Mouse (Mus musculus) stomach, embryonic 16.5 days (tissue): ENCODE results near the gene Dpp8. TPM values are rescaled to one million over a fixed set of nuclear protein-coding genes. Genes with fewer than 3 reads are reported as not detected.
"Not testable (repeated sequence)": the region's sequence is repeated elsewhere in the genome, so short reads cannot be mapped to it uniquely, and the experiment has no call there.

ENCODE experiments used
- ATAC-seq: fragments of 200-750 bp; cut with Nextera tagmentation; 2 replicates; pipeline ENCODE4 v1.8.0; 2017; ENCODE audit warnings: moderate number of reproducible peaks, moderate TSS enrichment; ENCODE audit not compliant: insufficient read depth, low FRiP score
- H3K27ac ChIP-seq: fragments of 300-500 bp; sonication (generic); 2 replicates; pipeline ENCODE4 v1.5.1; 2014; ENCODE audit warnings: low read length
- H3K27me3 ChIP-seq: fragments of 300-500 bp; sonication (generic); 2 replicates; pipeline ENCODE4 v1.6.1; 2014; ENCODE audit warnings: low read length, control low read depth, mixed read lengths; ENCODE audit not compliant: control insufficient read depth, insufficient read depth
- H3K36me3 ChIP-seq: fragments of 300-500 bp; sonication (generic); 2 replicates; pipeline ENCODE4 v1.6.1; 2014; ENCODE audit warnings: low read length; ENCODE audit not compliant: control insufficient read depth, insufficient read depth
- H3K4me1 ChIP-seq: fragments of 300-500 bp; sonication (generic); 2 replicates; pipeline ENCODE4 v1.6.1; 2014; ENCODE audit warnings: low read length, control low read depth, mixed read lengths; ENCODE audit not compliant: control insufficient read depth, insufficient read depth
- H3K4me2 ChIP-seq: fragments of 300-500 bp; sonication (generic); 2 replicates; pipeline ENCODE4 v1.6.1; 2014; ENCODE audit warnings: low read depth, low read length, mixed read lengths
- H3K4me3 ChIP-seq: fragments of 300-500 bp; sonication (generic); replicated peaks from 2 replicates; pipeline ENCODE4 v1.5.1; 2014; ENCODE audit warnings: mild to moderate bottlenecking, low read length
- H3K9ac ChIP-seq: fragments of 300-500 bp; sonication (generic); 2 replicates; pipeline ENCODE4 v1.6.1; 2014; ENCODE audit warnings: low read length
- H3K9me3 ChIP-seq: fragments of 300-500 bp; sonication (generic); replicated peaks from 2 replicates; pipeline ENCODE4 v1.6.1; 2016; ENCODE audit warnings: low read length, control low read depth; ENCODE audit not compliant: control insufficient read depth
- WGBS: fragments of 180-500 bp; shearing (Covaris S2); extraction: QIAGEN DNeasy Blood & Tissue Kit; methylation state at CpG from one replicate; pipeline ENCODE4 v1.1.7; 2014; 5-methylcytosine and 5-hydroxymethylcytosine counted together
- polyA plus RNA-seq: library from polyadenylated mRNA; unstranded; fragments of >200 nt; fragmentation: Nextera tagmentation; extraction: Ambion mirVana; gene quantifications from 2 replicates; pipeline ENCODE4 v1.2.1, GENCODE M21; 2015

Gene Dpp8
- polyA plus RNA-seq: 37.0 and 37.5 TPM in 2 replicates

DNA sequence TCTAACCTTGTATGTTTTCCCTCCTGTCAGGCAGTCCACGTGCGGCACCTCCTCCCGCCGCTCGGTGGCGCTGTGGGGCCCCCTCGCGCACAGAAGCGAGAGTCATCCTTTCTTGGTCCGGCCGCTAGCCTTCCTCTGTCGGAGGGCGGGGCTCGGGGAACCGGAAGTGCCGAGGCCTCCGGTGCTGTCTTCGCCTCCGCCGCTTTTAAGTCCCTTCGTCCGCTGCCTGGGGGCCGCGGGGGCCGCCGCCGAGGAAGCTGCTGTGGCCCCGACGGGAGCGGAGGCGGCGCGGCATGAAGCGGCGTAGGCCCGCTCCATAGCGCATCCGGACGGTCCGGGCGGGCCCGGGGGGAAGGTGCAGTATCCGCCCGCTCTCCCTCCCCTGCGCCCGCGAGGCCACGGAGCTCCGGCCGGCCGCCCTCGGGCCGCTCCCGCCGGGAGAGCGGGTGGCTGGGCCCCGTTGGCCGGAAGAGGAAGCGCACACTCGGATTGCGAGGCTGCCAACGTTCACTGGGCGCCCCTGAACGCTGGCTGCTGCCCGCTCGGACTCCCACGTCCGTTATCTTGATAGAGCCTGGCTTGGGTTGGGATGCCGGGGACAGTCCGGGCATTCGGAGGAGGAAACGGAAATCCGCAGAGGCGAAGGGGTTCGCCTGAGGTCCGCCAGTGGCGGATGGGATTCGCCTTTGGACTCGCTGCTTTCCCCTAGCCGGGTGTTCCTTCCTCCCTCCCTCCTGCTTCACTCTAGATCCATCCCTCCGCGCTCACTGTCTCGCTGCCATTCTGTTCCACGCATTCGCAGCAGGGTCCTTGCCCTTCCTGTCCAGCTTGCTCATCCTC lies at the start of gene Dpp8:
TSS of gene Dpp8 (plus strand) at position 146 of the 840 bp plus-strand sequence.
- Histone ChIP-seq H3K9ac (peak within 1 kb of the TSS; percentile 99), H3K27me3 (no peaks in the 10 kb centered on the region)
- ATAC-seq: peak; percentile 90

DNA sequence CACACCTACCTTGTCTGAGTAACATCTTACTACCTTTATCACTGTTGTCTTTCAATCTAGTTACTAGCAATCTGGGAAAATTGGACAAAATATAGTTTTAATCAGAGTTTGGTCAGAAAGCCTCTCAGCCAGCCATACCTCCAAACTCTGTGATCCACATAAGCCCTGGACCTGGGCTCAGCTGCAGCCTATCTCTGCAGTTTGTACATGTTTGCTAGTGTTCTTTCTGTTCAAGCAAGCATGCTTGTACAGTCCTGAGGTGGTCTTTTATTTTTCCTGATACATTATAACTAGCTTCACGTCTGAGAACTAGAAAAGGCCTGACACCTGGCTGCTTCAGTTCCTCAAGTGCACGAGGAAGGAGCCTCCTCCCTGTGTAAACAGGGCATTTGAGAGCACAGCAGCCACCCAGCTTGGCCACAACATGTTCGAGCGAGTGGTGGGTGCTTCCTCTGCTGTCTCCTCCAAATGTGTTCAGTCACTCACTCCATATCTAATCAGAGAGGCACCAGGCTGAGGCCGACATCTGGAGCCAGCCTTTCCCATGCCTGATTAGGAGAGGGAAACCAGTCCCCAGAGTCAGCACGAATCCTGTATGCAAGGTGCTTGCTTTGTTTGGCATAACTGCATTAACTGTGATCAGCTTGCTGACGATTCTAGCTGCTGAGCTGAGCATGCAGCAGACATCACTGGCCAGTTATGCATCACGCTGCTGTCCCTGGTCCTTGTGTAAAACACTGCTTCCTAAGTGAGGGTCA lies 47.0 kb upstream of the Dpp8 start:
- Histone ChIP-seq H3K4me1 (no peaks in the 10 kb centered on the region), H3K36me3 (peaks cover 13% of the 10 kb centered on the region), H3K27ac (peak overlapping the region; percentile 36), H3K9ac (no peak overlapping the region), H3K4me3 (no peak overlapping the region), H3K27me3 (no peaks in the 10 kb centered on the region), H3K4me2 (no peak overlapping the region), H3K9me3 (no peaks in the 10 kb centered on the region)
- peak; percentile 37; the same call in 1 of the 2 replicates for ATAC-seq
- WGBS: 55% methylated on average over 8 of the region's 8 CpGs

More for the DNA sequence above, at the start of gene Dpp8:
- peak within 1 kb of the TSS; percentile 100 for H3K4me3 ChIP-seq
- H3K36me3 ChIP-seq: peaks cover 3% of the 10 kb centered on the region; the same call in 1 of the 2 replicates
- H3K27ac ChIP-seq: peak within 1 kb of the TSS; percentile 95
- WGBS: under 1% methylated on average over 85 of the region's 85 CpGs
- H3K9me3 ChIP-seq: no peaks in the 10 kb centered on the region
- peak within 1 kb of the TSS; percentile 80 for H3K4me2 ChIP-seq
- H3K4me1 ChIP-seq: peaks cover 7% of the 10 kb centered on the region

DNA sequence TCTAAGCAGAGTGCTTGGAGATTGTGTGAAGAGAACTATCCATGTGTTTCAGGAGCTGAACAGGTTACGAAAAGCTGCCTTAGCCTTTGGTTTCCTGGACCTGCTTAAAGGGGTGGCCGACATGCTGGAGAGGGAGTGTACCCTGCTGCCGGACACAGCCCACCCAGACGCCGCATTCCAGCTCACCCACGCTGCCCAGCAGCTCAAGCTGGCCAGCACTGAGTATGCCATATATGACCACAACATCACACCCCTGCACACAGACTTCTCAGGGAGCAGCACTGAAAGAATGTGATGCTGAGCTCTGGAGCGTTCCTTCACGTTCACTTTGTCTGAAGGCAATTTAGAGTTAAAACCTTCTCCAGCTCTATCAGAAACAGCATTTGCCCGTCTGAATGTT lies 46.4 kb upstream of the Dpp8 start:
- 87% methylated on average over 9 of the region's 9 CpGs for WGBS
- H3K36me3 ChIP-seq: peaks cover 10% of the 10 kb centered on the region
- ATAC-seq: no peak

DNA sequence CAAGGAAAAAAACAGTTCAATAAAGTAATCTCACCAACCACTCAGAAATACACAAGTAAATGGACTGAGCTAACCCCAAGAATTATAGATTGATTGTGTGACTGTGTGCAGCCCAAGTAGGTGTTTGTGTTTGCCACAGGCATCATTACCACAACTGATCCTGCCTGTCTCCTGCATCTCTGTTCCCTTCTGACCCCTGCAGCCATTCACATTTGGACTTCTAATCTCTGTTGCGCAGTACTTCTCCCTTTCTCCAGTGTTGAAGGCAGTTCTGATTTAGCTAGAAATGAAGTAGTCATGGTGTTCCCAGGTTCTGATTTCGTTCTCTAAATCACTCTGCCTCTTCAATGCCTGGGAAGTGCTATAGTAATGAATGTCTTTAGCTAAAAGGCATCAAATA lies 44.6 kb upstream of the Dpp8 start:
- 96% methylated on average over 2 of the region's 2 CpGs for WGBS
- Histone ChIP-seq H3K36me3 (peaks cover 7% of the 10 kb centered on the region), H3K4me2 (no peak overlapping the region), H3K4me3 (no peak overlapping the region), H3K9me3 (no peaks in the 10 kb centered on the region), H3K4me1 (no peaks in the 10 kb centered on the region), H3K27ac (no peak overlapping the region), H3K27me3 (no peaks in the 10 kb centered on the region), H3K9ac (no peak overlapping the region)
- no peak for ATAC-seq

More for the DNA sequence above, 46.4 kb upstream of the Dpp8 start:
- H3K27me3 ChIP-seq: no peaks in the 10 kb centered on the region
- no peak overlapping the region for H3K4me2 ChIP-seq
- no peak overlapping the region for H3K9ac ChIP-seq
- H3K4me3 ChIP-seq: no peak overlapping the region
- H3K4me1 ChIP-seq: no peaks in the 10 kb centered on the region
- H3K9me3 ChIP-seq: no peaks in the 10 kb centered on the region
- peak overlapping the region; percentile 36 for H3K27ac ChIP-seq

DNA sequence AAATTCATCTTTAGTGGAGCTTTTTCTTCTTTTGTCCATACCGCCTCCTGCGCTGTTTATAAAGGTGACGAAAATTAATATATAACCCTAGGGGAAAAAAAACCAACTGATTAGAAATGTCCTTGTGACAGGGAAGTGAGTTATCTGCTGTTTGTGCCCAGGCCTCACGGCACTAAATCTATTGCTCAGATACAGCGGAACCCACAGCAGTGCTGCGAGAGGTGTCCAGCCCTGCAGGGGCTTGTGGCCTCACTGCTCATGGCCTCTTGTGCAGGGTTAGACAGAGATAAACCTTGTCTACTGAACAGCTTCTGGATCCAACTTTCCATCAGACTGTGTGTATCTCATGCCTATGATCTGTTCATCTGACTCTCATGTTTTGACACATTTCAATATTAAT lies 43.8 kb upstream of the Dpp8 start:
- H3K4me1 ChIP-seq: no peaks in the 10 kb centered on the region
- ATAC-seq: no peak
- H3K27me3 ChIP-seq: no peaks in the 10 kb centered on the region
- H3K4me2 ChIP-seq: no peak overlapping the region
- H3K27ac ChIP-seq: no peak overlapping the region
- WGBS: 73% methylated on average over 6 of the region's 6 CpGs
- no peak overlapping the region for H3K9ac ChIP-seq
- H3K9me3 ChIP-seq: no peaks in the 10 kb centered on the region
- no peak overlapping the region for H3K4me3 ChIP-seq
- H3K36me3 ChIP-seq: peaks cover 5% of the 10 kb centered on the region; the same call in 1 of the 2 replicates

DNA sequence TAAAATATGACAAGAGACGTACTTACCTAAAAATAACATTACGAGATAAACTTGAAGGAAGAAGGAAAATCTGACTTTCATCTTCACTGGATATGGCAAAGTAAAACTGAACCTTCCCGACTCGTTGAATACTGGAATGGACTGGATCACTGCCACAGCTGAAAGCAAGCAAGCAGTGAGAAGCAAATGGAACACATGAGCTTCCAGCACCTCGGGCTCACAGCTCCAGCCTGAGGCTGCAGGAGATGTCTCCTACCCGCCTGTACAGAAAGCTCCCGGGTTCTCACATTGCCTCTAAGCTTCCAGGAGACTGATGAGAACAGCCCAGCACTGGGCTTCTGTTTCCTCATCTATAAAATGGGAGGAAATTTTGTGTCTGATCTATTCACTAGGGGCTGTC lies 41.9 kb upstream of the Dpp8 start:
- H3K9me3 ChIP-seq: no peaks in the 10 kb centered on the region
- no peak overlapping the region for H3K27ac ChIP-seq
- H3K4me2 ChIP-seq: no peak overlapping the region
- no peaks in the 10 kb centered on the region for H3K36me3 ChIP-seq
- WGBS: 86% methylated on average over 7 of the region's 7 CpGs
- H3K4me1 ChIP-seq: no peaks in the 10 kb centered on the region
- no peak for ATAC-seq
- no peak overlapping the region for H3K4me3 ChIP-seq
- no peak overlapping the region for H3K9ac ChIP-seq
- H3K27me3 ChIP-seq: no peaks in the 10 kb centered on the region

DNA sequence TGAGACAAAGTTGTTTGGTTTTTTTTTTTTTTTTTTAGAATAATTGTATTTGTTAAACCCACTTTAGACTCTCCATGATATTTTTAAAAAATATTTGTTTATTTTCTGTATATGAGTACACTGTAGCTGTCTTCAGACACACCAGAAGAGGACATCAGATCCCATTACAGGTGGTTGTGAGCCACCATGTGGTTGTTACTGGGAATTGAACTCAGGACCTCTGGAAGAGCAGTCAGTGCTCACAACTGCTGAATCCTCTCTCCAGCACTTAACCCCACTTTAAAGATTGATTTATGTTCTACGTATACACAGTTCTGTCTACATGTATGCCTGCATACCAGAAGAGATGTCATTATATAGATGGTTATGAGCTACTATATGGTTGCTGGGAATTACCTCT lies 36.8 kb upstream of the Dpp8 start:
- H3K4me2 ChIP-seq, H3K27me3 ChIP-seq, H3K27ac ChIP-seq, H3K36me3 ChIP-seq, H3K9ac ChIP-seq, ATAC-seq, H3K9me3 ChIP-seq, H3K4me3 ChIP-seq, H3K4me1 ChIP-seq: not testable (repeated sequence)
- 74% methylated on average over 1 of the region's 1 CpGs for WGBS

DNA sequence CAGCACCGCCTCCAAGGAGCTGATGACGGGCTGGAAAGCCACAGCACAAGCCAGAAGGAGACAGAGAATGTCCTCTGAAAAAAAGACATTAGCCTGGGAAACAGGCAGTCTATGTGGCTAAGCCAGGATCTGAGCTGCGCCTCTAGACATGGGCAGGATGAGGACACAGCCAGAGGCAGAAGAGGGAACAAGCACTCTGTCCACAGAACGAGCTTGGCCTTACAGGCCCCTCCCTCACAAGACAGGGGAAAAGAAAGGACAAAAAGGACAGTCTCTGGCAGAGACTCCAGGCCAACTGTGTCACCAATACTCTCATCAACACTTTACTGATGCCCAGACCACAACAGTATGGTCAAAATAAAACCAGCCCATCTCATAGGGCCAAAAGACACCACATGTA lies 30.7 kb upstream of the Dpp8 start:
- ATAC-seq: no peak
- H3K36me3 ChIP-seq: peaks cover 4% of the 10 kb centered on the region; the same call in 1 of the 2 replicates

DNA sequence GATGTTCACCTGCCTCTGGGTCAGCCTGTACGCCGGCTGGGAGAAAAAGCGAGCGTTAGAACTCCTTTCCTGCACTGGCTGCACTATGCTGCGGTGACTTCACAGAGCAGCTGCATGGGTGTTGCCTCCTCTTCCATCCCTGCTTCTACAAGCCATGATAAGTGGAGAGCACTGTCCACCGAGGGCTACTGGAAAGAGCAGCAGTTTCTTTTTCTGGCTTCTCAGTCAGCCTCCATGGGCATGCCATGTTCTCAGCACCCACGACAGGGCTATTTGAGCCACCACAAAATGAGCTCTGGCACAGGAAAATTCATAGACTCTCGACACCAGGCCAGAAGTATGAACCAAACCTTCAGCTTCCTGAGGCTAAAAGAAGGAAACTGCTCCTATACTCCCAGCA lies 26.5 kb upstream of the Dpp8 start:
- Histone ChIP-seq H3K4me1 (no peaks in the 10 kb centered on the region), H3K27me3 (no peaks in the 10 kb centered on the region), H3K27ac (no peak overlapping the region), H3K4me3 (no peak overlapping the region), H3K4me2 (no peak overlapping the region), H3K9ac (no peak overlapping the region), H3K9me3 (no peaks in the 10 kb centered on the region; the same call in 1 of the 2 replicates), H3K36me3 (peaks cover 2% of the 10 kb centered on the region)
- WGBS: 91% methylated on average over 8 of the region's 8 CpGs
- no peak for ATAC-seq

More for the DNA sequence above, 30.7 kb upstream of the Dpp8 start:
- Histone ChIP-seq H3K27ac (peak overlapping the region; percentile 41; the same call in 1 of the 2 replicates), H3K9ac (no peak overlapping the region), H3K27me3 (no peaks in the 10 kb centered on the region), H3K4me1 (no peaks in the 10 kb centered on the region), H3K4me3 (no peak overlapping the region), H3K4me2 (no peak overlapping the region), H3K9me3 (no peaks in the 10 kb centered on the region)
- 78% methylated on average over 4 of the region's 4 CpGs for WGBS
